Mouse (Mus musculus) lung, adult 2 months (tissue): ENCODE data around the gene Camkk2. TPM values are rescaled to one million over a fixed set of nuclear protein-coding genes. Genes with fewer than 3 reads are reported as not detected.
A peak's percentile ranks its signal among the peaks of the same experiment; 100 is the strongest.

Experiments
- DNase-seq: peaks from one replicate; pipeline ENCODE4 v3.0.0; 2022
- H3K4me1 ChIP-seq: fragments of 200-500 bp; 2 replicates; pipeline ENCODE4 v1.6.1; 2011; ENCODE audit warnings: low read length; ENCODE audit not compliant: control insufficient read depth, insufficient read depth
- H3K4me3 ChIP-seq: fragments of 200-500 bp; replicated peaks from 2 replicates; pipeline ENCODE3; 2011; ENCODE audit warnings: low read depth, mild to moderate bottlenecking, control low read depth, low read length; ENCODE audit errors: extremely low read depth
- CTCF ChIP-seq: fragments of 200-500 bp; IDR thresholded peaks from 2 replicates; pipeline ENCODE4 v1.5.1; 2011; ENCODE audit warnings: mild to moderate bottlenecking, low read length, control low read depth; ENCODE audit not compliant: insufficient read depth
- POLR2A ChIP-seq: fragments of 200-500 bp; IDR thresholded peaks from 2 replicates; pipeline ENCODE4 v1.6.1; 2011; ENCODE audit warnings: low read depth, mild to moderate bottlenecking, control low read depth, low read length, borderline replicate concordance; ENCODE audit errors: extremely low read depth
- WGBS: fragments of 180-500 bp; shearing (Covaris S2); methylation state at CpG from one replicate; pipeline ENCODE4 v1.1.7; 2018; 5-methylcytosine and 5-hydroxymethylcytosine counted together
- polyA plus RNA-seq: library from polyadenylated mRNA; depleted of rRNA; stranded (reverse); fragments of >200 nt; gene quantifications from 2 replicates; pipeline ENCODE4 v1.2.3, GENCODE M21; 2012

The Camkk2 gene
- polyA plus RNA-seq, 1 experiment = 33.3 TPM

DNA sequence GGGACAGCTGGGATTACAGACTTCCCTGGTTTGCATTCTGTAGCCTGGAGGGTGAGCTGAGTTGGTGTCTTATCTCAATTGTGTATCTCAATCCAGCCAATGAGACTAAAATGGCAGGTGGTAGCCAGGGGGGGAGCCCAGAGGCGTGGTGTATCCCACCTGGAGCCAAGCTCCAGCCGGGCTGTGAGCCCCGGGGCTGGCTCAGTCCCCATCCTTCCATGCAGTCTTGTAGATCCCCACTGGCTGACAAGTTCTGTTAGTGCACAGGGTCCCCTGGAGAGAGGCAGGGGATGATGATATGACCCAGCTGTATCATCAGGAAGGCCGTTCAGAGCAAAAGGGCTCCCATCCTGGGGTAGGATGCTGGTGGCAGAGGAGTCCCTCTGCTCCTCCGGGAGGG is 52.6 kb downstream of the Camkk2 start:
- H3K4me1 ChIP-seq = no peaks in the 10 kb centered on the region; the same call in 1 of the 2 replicates
- DNase-seq = no peak
- H3K4me3 ChIP-seq = no peak overlapping the region
- TF ChIP-seq POLR2A = no peak
- no peak for TF ChIP-seq CTCF
- 72% methylated on average over 5 of the region's 5 CpGs for WGBS

- H3K4me1 ChIP-seq = no peaks in the 10 kb centered on the region; the same call in 1 of the 2 replicates
- no peak overlapping the region for H3K4me3 ChIP-seq
- WGBS = 19% methylated on average over 7 of the region's 7 CpGs
- peak; percentile 44 for DNase-seq
- TF ChIP-seq POLR2A (no peak), CTCF (peak; percentile 17; the same call in 1 of the 2 replicates)
These were observed 53.1 kb downstream of the Camkk2 start for GRCm38 (mm10) chr5:122726068-122726467.

- TF ChIP-seq CTCF (no peak), POLR2A (no peak)
- Histone ChIP-seq H3K4me1 (no peaks in the 10 kb centered on the region; the same call in 1 of the 2 replicates), H3K4me3 (no peak overlapping the region)
- no peak for DNase-seq
- WGBS = 81% methylated on average over 13 of the region's 13 CpGs
These were observed 53.8 kb downstream of the Camkk2 start for GRCm38 (mm10) chr5:122725453-122725852.

DNA sequence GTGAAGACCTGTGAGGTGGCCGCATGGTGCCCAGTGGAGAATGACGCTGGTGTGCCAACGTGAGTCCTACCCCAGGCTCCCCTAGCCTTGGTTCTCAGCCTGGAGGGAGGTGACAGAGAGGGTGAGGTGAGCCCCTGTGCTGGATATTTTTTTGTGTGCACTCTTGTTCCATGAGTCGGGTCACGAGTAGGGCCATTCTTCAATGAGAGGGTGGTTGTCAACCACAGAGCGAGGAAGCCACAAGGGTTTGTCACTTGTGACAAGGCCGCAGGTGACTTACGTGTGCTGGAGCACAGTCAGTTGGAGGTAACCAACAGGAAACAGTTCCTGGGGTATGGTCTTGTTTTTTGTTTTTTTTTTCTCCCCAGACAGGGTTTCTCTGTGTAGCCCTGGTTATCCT is 60.0 kb downstream of the Camkk2 start:
- DNase-seq = no peak
- Histone ChIP-seq H3K4me3 (no peak overlapping the region), H3K4me1 (no peaks in the 10 kb centered on the region)
- WGBS = 88% methylated on average over 8 of the region's 8 CpGs
- TF ChIP-seq CTCF (no peak), POLR2A (no peak)

GRCm38 (mm10) chr5:122718400-122718799 is 60.8 kb downstream of the Camkk2 start:
- DNase-seq = no peak
- 30% methylated on average over 7 of the region's 7 CpGs for WGBS
- Histone ChIP-seq H3K4me3 (no peak overlapping the region), H3K4me1 (no peaks in the 10 kb centered on the region)
- no peak for TF ChIP-seq POLR2A
- no peak for TF ChIP-seq CTCF

DNA sequence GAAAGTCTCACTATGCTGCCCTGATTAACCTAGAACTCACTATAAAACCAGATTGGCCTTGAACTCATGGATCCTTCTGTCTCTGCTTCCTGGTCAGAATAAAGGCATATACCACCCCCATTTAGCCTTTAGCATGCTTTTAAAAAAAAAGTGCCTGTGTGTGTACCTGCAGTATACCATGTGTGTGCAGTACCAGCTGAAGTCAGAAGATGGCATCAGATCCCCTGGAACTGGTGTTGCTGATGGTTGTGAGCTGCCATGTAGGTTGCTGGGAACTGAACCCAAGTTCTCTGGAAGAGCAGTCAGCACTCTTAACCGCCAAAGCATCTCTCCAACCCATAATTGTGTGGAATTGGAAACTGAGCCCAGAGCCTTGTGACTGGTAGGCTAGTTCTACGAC is 62.4 kb downstream of the Camkk2 start:
- no peak overlapping the region for H3K4me3 ChIP-seq
- 100% methylated on average over 2 of the region's 2 CpGs for WGBS
- TF ChIP-seq CTCF (no peak), POLR2A (no peak)
- no peak for DNase-seq
- H3K4me1 ChIP-seq = no peaks in the 10 kb centered on the region

GRCm38 (mm10) chr5:122715723-122716122 is 63.5 kb downstream of the Camkk2 start:
- WGBS = 79% methylated on average over 1 of the region's 1 CpGs
- TF ChIP-seq CTCF (no peak), POLR2A (no peak)

GRCm38 (mm10) chr5:122708819-122709218 is 70.4 kb downstream of the Camkk2 start:
- 85% methylated on average over 6 of the region's 6 CpGs for WGBS

More at GRCm38 (mm10) chr5:122715723-122716122, 63.5 kb downstream of the Camkk2 start:
- no peak overlapping the region for H3K4me3 ChIP-seq
- no peaks in the 10 kb centered on the region for H3K4me1 ChIP-seq
- DNase-seq = no peak

DNA sequence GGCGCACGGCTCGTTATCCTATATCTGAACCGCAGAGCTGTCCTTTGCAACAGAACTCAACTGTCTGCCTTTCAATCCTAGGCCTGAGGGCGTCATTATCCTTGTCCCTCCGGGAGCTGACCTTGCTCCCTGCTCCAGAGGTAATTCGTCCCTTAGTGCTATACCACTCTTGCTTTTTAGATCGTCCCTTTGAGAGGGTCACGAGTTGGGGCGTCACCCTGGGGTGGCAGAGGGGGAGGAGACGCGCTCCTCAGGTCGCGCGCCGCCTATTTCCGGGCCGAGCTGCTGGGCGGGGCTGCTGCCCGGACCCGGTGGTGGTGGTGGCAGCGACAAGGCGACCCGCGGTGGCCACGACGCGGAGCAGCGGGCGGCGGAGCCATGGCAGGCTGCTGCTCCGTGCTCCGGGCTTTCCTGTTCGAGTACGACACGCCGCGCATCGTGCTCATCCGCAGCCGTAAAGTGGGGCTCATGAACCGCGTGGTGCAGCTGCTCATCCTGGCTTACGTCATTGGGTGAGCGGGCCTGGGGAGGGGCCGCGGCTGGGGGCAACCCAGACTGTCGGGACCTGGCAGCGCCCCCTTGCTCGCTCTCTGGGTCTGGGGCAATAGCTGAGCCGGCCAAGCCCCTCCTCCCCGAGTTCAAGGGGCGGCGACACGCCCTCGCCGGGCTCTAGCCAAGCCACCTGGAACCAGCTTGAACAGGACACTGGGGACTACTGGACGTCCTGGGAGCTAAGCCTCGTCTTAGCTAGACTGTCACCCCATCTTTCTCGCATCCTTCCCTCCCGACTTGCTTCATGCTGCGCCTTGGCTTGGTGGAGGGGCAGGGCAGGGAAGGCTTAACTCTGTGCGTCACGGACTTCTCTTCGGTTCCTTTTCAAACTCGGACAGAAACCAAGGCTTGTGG is 71.7 kb downstream of the Camkk2 start, which contains the start of gene P2rx4:
TSS of gene P2rx4 (plus strand) at position 269 of the 906 bp plus-strand sequence.
- Histone ChIP-seq H3K4me3 (peak within 1 kb of the TSS; percentile 92), H3K4me1 (peaks cover 4% of the 10 kb centered on the region; the same call in 1 of the 2 replicates)
- TF ChIP-seq POLR2A = peak; percentile 63; the same call in 1 of the 2 replicates
- TF ChIP-seq CTCF = no peak
- WGBS = under 1% methylated on average over 66 of the region's 66 CpGs
- DNase-seq = peak; percentile 84

More at GRCm38 (mm10) chr5:122708819-122709218, 70.4 kb downstream of the Camkk2 start:
- DNase-seq = no peak
- TF ChIP-seq CTCF (no peak), POLR2A (no peak)
- no peak overlapping the region for H3K4me3 ChIP-seq
- peaks cover 4% of the 10 kb centered on the region; the same call in 1 of the 2 replicates for H3K4me1 ChIP-seq

DNA sequence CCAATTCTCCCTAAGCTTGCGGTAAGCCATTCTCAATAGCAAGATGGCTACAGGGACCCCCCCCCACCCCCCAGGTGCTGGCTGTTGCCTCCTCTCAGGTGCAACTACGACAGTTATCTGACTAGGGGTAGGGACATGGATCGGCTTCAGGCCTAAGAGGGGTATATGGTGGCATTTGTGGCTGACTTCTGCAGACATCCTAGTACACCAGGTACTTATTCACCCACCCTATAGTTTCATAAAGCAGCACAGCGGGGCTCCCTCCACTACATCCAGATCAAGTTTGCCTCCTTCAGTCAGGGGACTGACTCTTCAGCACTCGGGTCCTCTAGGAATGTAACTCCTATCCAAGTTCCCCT is 72.3 kb downstream of the Camkk2 start:
- TF ChIP-seq CTCF (no peak), POLR2A (no peak)
- Histone ChIP-seq H3K4me3 (peak overlapping the region; percentile 92), H3K4me1 (peaks cover 4% of the 10 kb centered on the region; the same call in 1 of the 2 replicates)
- 49% methylated on average over 5 of the region's 5 CpGs for WGBS
- no peak for DNase-seq
